Mouse (Mus musculus): ENCODE measurements around the gene Adgrg3.

Gene Adgrg3

GRCm38 (mm10) chr8:95017451-95017850 lies at the start of gene Adgrg3:
TSS of gene Adgrg3 (plus strand) at chr8:95017692.
- DNase-seq (ENCODE audit: low read depth, low spot score), result no peak

DNA sequence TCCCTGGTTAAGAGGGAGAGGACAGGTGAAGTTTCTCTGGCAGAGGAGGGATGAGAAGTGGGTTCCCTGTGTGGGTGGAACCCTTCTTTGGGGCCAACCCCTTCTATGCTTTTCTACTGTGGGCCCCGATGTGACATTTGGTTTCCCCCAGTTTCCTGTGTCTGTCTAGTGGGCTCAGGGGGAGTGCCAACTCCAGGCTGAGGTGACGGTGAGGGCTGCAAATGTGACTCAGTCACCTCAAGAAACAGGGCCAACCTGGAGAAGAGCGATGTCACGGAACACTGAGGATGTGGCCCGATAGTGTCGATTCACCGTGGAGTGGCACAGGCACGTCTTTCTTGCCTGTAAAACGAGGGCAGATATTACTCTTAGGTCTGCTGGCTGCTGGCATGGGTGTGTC lies 44.2 kb upstream of the Adgrg3 start:
- DNase-seq (ENCODE audit: low read depth, low spot score), result no peak

DNA sequence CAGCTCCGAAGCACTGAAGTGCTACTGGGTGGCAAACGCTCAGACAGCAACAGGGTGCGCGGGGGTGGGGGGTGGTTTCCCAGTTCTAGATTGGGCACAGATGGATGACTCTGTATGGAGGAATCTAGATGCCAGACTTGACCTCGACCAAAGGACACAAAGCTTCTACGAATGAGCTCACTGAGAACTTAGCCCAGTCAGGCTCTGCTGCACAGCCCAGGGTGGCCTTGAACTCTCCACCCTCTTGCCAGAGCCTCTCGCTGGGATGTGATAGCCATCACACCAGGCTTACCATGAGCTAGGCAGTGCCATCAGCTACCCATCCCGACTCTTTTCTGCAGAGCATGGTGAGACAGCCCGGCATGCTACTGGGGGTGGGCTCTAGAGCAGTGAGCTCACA lies 43.7 kb upstream of the Adgrg3 start:
- DNase-seq (ENCODE audit: low read depth, low spot score), result no peak

DNA sequence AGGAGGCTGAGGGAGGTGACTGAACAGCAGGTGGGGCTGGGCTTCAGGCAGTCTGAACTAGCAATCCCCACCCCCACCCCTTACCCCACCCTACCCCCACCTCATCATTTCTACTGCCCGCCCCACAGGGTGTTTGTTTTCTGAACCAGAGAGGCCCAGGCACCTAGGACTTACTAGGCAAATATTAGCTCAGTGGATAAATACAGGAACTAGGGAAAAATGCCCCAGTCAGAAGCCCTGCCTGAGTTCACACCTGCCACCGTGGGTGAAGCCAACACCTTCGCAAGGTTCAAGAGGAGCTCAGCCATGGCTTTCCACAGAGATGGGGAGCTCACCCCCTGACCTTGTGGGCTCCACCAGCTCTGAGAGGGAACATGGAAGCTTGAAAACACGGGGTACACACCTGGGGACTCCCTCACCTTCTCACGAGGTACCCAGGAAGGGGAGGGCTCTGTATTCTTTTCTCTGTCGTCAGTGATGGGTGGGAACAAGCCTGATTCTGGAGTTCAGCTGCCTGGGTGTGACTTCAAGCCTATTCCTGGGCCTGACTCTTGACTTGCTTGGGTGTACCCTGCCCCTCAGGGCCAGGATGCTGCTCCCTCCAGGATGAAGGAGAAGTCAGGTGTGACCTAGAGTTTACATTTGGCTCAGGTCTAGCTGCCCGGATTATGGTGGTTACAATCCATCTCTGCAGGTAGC lies 42.9 kb upstream of the Adgrg3 start, which contains the start of gene Adgrg1:
Adgrg1 (plus strand) TSS at position 285 of the 699 bp plus-strand sequence.
- no peak for DNase-seq (ENCODE audit: low read depth, low spot score)

DNA sequence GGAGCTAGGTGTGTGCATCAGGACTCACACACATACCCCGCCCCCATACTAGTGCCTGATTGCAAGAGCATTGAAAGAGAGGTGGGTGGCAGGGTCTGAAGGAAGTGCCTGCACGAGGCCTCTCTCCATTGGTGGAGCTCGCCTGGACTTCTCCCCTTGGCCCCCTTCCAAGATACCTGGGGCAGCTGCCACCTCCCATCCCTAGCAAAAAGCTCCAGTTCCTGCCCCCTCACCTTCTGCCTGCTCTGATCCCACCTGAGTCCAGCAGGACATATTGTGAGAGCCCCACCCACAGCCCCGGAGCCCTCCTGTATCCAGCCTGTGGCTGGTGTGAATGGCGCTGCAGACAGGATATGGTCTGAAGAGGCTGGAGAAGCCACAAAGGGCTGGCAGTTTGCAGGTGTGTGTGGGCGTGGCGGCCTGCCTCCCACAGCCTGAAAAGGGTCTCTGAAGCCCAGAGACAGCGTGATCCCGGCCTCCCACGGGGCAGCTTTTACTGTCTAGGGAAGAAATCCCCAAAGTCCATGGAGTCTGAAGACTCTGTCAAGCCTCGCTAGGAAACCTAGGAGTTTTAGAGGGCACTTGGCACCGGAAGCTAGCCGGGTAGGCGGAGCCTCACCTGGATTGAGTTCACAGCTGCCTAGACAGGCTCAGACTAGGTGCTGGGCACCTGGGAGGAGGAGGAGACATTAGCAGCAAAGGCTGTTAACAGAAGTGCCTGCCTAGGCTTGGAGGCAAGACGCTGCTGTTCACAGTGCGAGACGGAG lies 40.7 kb upstream of the Adgrg3 start:
- DNase-seq (ENCODE audit: low read depth, low spot score), result no peak

DNA sequence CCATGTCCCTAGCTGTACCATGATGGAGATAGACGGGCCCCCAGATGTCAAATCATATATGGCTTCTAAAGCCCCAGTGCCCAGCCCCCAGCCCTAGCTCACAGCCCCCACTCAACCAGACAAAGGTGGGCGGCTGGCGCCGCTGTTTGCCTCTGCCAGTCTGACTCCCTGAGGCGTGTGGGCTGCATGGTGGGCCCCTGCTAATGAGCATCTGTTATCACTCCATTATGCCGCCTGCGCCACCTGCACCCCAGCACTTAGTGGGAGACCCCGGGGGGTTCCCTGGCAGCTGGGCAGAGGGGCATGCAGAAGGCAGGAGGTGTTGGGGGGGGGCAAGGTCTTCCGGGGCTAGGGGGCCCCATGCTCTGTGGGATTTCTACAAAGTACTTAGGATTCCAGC lies 39.4 kb upstream of the Adgrg3 start:
- no peak for DNase-seq (ENCODE audit: low read depth, low spot score)

- DNase-seq (ENCODE audit: low read depth, low spot score), result no peak
These were observed 38.7 kb upstream of the Adgrg3 start for GRCm38 (mm10) chr8:94978593-94979319.

- no peak for DNase-seq (ENCODE audit: low read depth, low spot score)
These were observed 37.3 kb upstream of the Adgrg3 start for GRCm38 (mm10) chr8:94980176-94980575.

GRCm38 (mm10) chr8:94980976-94981375 lies 36.5 kb upstream of the Adgrg3 start:
- DNase-seq (ENCODE audit: low read depth, low spot score), result no peak

GRCm38 (mm10) chr8:94981848-94982247 lies 35.6 kb upstream of the Adgrg3 start:
- no peak for DNase-seq (ENCODE audit: low read depth, low spot score)

- no peak for DNase-seq (ENCODE audit: low read depth, low spot score)
These were observed 34.3 kb upstream of the Adgrg3 start for GRCm38 (mm10) chr8:94983146-94983545.

DNA sequence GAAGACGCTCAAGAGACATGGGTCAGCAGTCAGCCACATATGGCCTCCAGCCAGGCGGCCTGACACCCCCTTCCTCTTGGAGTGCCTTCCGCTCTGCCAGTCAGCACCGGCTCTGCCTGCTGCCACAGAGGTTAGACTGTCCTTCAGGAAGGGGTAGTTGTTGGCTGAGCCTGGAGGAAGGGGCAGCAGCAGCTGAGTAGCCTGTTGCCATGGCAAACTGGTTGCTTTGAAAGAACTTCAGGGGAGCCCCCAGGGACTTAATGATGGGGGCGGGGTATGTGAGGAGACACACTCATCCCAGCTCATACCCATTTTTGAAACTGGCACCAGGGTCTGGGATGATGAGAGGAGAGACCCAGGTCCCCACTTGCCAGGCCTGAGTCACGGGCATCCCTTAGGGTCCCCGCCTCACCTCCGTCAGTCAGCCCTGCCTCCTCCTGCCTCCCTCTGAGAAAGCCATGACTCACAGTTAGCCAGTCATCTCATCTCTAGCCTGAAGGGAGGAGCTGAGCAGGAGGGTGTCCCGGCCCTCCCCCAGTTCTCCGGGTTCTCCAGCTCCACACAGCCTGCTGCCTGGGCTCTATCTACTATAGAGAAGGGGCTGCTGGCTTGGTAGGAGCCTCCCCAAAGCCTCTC lies 33.5 kb upstream of the Adgrg3 start:
- DNase-seq (ENCODE audit: low read depth, low spot score), result no peak

- no peak for DNase-seq (ENCODE audit: low read depth, low spot score)
These were observed 32.5 kb upstream of the Adgrg3 start for GRCm38 (mm10) chr8:94985023-94985422.

- no peak for DNase-seq (ENCODE audit: low read depth, low spot score)
These were observed 30.8 kb upstream of the Adgrg3 start for GRCm38 (mm10) chr8:94986676-94987075.

DNA sequence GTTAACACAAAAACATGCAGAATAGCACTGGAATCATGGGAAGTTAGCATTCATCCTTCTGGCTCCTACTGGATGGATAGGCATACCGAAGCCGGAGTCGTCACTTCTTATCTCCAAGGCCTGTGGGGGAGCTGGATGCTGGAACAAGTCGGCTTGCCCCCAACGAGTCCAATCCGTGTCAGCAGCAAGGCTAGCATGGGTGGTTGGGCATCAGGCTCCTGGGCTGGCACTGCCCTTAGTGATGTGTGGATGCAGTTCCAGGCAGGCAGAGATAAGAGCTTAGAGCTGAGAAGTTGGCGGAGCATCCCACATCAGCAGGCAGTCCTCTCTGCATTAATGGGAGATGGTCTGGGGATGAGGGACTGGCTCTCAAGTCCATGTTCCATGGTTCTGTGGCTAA lies 29.9 kb upstream of the Adgrg3 start:
- DNase-seq (ENCODE audit: low read depth, low spot score), result no peak

DNA sequence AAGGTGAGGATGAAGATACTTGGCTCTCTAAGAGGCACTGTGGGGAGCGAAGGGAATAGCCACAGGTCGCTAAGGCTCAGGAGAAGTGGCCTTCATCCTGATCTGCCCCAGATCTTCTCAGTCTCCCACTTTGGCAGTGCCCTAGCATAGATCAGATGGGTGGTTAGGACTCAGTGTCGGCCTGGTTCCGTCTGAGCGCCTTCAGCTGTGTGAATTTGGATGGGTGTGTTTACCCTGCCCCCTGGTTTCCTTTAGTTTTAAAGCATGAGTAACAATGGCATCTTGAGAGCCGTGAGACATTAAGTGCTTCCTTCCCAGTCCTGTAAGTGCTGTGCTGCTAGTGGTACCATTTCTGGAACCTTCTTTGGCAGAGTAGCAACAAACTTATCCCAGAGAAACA lies 28.9 kb upstream of the Adgrg3 start:
- DNase-seq (ENCODE audit: low read depth, low spot score), result no peak

DNA sequence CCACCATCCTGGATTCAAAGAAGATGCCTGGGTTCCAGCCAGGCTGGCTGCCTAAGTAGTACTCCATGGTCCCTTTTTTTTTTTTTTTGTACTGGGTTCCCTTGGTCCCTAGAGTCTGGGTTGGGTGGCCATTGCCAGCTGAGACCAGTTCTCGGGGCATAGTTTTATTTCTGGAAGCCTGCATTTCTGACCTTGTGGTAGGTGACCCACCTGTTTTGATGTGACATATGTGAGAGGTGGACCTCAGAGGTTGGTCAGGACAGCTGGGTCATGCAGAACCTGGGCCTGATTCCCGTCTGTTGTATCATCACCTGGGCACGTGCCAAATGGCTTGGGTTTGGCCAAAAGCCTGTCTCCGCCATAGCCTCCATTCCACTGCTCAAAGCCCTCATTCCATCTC lies 27.8 kb upstream of the Adgrg3 start:
- no peak for DNase-seq (ENCODE audit: low read depth, low spot score)

DNA sequence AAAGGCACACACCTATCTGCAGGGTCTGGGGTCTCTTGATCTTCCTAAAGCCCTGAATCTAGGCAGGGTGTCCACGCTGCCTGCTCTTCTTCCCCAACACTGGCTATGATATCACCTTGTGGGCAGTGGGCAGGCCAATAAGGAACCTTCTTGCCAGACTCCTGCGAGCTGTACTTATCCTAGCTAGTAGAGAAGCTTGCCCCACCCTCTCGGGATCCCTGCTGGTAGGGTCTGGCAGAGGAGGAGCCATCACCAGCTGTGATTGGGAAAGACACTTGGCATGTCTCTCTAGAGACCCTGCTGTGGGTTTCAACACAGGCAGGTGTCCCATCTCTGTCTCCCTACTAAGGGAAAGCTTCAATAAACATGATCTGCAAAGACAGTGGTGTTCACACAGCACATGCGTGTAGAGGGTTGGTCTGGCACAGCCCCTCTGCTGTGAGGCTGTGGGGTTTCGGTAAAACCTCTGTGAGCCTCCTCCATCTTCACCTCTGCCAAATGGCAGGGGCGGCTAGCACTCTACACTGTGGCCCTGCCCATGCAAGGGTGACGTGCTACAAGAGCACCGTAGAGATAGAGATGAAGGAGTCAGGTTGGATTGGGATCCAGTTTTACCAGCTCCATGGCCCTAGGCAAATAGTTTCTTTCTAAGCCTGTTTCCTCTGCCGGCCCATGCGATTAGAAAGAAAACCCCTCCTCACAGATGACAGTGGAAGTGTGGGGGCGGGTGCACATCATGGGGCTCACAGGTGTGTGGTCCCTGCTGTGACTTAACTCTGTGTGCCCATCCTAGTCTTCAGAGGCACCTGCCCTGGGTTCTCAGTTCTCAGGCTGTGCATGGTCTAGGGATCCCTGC lies 26.7 kb upstream of the Adgrg3 start:
- no peak for DNase-seq (ENCODE audit: low read depth, low spot score)

DNA sequence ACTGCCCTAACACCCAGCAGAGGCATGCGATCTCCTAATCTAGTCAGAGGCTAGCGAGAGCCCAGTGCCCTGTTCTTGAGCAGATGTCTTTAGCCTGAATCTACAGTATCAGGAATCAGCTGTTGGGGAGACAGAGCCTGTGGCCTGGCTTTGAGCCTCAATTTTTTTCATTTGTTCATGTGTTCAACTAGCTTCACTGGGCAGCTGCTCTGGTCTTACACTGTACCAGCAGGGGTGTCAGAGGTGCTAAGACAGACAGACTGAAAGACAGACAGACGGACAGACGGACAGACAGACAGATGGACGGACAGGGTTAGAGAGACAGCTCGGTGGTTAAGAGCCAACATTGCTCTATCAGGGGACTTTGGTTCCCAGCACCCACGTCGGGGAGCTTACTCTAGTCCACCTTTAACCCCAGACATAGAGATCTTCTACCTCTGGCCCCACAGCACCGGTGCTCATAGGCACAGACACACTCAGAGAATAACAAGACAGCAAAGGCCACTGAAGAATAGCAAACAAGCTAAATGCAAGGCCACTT lies 26.0 kb upstream of the Adgrg3 start:
- DNase-seq (ENCODE audit: low read depth, low spot score), result no peak

- no peak for DNase-seq (ENCODE audit: low read depth, low spot score)
These were observed 25.5 kb upstream of the Adgrg3 start for GRCm38 (mm10) chr8:94992010-94992409.

- no peak for DNase-seq (ENCODE audit: low read depth, low spot score)
These were observed 25.0 kb upstream of the Adgrg3 start for GRCm38 (mm10) chr8:94992534-94992933.

Data from forelimb bud, embryonic 11.5 days (tissue).